Mouse (Mus musculus) forebrain, embryonic 12.5 days (tissue): Measurements from ENCODE around the gene Fam114a2. TPM values are rescaled to one million over a fixed set of nuclear protein-coding genes. Genes with fewer than 3 reads are reported as not detected.
A peak's percentile ranks its signal among the peaks of the same experiment; 100 is the strongest.

Experiments used
- ATAC-seq: fragments of 200-750 bp; cut with Nextera tagmentation; 2 replicates; pipeline ENCODE4 v1.8.0; 2017; ENCODE audit warnings: moderate TSS enrichment; ENCODE audit not compliant: low FRiP score
- H3K27ac ChIP-seq: fragments of 300-500 bp; sonication (generic); 2 replicates; pipeline ENCODE4 v1.5.1; 2016; ENCODE audit warnings: mild to moderate bottlenecking
- H3K27me3 ChIP-seq: fragments of 300-500 bp; sonication (generic); 2 replicates; pipeline ENCODE4 v1.6.1; 2016; ENCODE audit warnings: mild to moderate bottlenecking
- H3K36me3 ChIP-seq: fragments of 300-500 bp; sonication (generic); replicated peaks from 2 replicates; pipeline ENCODE4 v1.6.1; 2016; ENCODE audit warnings: mild to moderate bottlenecking
- H3K4me1 ChIP-seq: fragments of 300-500 bp; sonication (generic); 2 replicates; pipeline ENCODE4 v1.6.1; 2016
- H3K4me2 ChIP-seq: fragments of 300-500 bp; sonication (generic); 2 replicates; pipeline ENCODE4 v1.6.1; 2016; ENCODE audit warnings: mild to moderate bottlenecking, moderate library complexity
- H3K4me3 ChIP-seq: fragments of 300-500 bp; sonication (generic); replicated peaks from 2 replicates; pipeline ENCODE4 v1.5.1; 2016; ENCODE audit warnings: mild to moderate bottlenecking
- H3K9ac ChIP-seq: fragments of 300-500 bp; sonication (generic); 2 replicates; pipeline ENCODE4 v1.6.1; 2016; ENCODE audit warnings: mild to moderate bottlenecking
- H3K9me3 ChIP-seq: fragments of 300-500 bp; sonication (generic); 2 replicates; pipeline ENCODE4 v1.6.1; 2016
- WGBS: fragments of 180-500 bp; shearing (Covaris S2); methylation state at CpG from one replicate; pipeline ENCODE4 v1.1.7; 2016; 5-methylcytosine and 5-hydroxymethylcytosine counted together
- polyA plus RNA-seq: library from polyadenylated mRNA; unstranded; fragments of >200 nt; fragmentation: Nextera tagmentation; extraction: Ambion mirVana; gene quantifications from 2 replicates; pipeline ENCODE4 v1.2.1, GENCODE M21; 2016

Fam114a2 gene
- polyA plus RNA-seq, 1 experiment from 2014 or later: 79.0 TPM

DNA sequence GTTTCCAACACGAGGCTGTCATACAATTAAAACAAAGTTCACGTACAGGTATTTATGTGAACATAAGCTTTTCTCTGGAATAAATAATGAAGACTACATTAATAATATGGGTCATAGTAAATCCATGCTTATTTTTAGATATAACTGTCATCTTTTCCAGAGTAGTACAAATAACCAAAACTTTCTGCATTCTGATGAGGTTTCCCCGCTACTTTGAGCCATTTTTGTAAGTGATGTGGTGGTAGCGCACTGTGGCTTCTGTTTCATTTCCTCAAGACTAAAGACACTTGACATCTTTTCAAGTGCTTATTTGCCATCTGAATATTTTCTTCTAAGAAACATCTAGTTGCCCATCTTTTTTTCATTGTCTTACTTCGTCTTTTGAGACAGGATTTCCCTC, 3.2 kb downstream of the Fam114a2 start:
- Histone ChIP-seq H3K4me3 (no peak overlapping the region), H3K9me3 (no peaks in the 10 kb centered on the region), H3K9ac (no peak overlapping the region), H3K27ac (no peak overlapping the region), H3K27me3 (no peaks in the 10 kb centered on the region), H3K36me3 (peaks cover 29% of the 10 kb centered on the region), H3K4me2 (no peak overlapping the region), H3K4me1 (peaks cover 14% of the 10 kb centered on the region)
- 93% methylated on average over 5 of the region's 5 CpGs for WGBS
- ATAC-seq: no peak

DNA sequence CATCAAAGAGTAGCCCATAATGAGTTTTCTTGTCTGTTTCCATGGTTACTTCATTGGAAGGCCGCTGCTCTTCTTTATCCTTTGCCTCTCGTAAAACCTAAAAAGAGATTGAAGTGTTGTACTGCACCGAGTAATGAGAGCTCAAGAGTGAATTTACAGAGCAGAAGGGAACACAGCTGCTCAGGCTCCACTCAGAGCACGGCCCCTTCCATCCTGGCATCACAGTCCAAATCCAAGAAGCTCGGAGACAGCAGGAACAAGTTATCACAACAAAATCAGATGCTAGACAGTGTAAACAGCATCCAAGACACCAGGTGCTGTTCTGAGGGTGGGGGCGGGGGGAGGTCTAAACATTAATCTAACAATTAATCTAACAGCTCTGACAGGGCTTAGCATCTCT, 11.5 kb downstream of the Fam114a2 start:
- Histone ChIP-seq H3K9me3 (no peaks in the 10 kb centered on the region), H3K4me3 (no peak overlapping the region), H3K4me2 (no peak overlapping the region), H3K27ac (peak overlapping the region; percentile 78), H3K9ac (no peak overlapping the region; the same call in 1 of the 2 replicates), H3K27me3 (no peaks in the 10 kb centered on the region), H3K36me3 (peaks cover 72% of the 10 kb centered on the region), H3K4me1 (peaks cover 9% of the 10 kb centered on the region)
- ATAC-seq: peak; percentile 49; the same call in 1 of the 2 replicates
- WGBS: 28% methylated on average over 6 of the region's 6 CpGs

DNA sequence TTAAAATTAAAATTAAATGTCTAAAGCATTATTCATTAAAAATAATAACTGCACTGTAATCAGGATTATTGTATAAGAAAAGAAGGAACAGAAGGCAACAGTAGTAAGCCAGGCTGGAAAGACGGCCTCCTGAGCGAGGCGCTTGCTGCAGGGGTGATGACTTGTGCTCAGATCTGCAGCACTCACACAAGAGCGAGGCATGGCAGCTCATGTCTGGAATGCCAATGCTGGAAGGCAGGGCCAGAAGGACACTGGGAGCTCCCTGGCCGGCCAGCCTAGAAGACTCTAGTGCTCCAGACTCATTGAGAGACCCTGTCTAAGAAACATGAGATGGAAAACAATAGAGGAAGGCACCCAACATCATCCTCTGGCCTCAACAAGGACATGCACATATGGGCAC, 15.3 kb downstream of the Fam114a2 start:
- WGBS: 90% methylated on average over 5 of the region's 5 CpGs
- peaks cover 76% of the 10 kb centered on the region for H3K36me3 ChIP-seq
- no peak for ATAC-seq
- no peaks in the 10 kb centered on the region for H3K9me3 ChIP-seq
- H3K9ac ChIP-seq: no peak overlapping the region
- no peak overlapping the region for H3K4me3 ChIP-seq
- peaks cover 9% of the 10 kb centered on the region for H3K4me1 ChIP-seq
- no peak overlapping the region for H3K27ac ChIP-seq
- no peak overlapping the region for H3K4me2 ChIP-seq
- H3K27me3 ChIP-seq: no peaks in the 10 kb centered on the region

GRCm38 (mm10) chr11:57498215-57498614, 20.2 kb downstream of the Fam114a2 start:
- Histone ChIP-seq H3K4me2 (no peak overlapping the region), H3K27ac (no peak overlapping the region), H3K36me3 (peaks cover 72% of the 10 kb centered on the region), H3K27me3 (no peaks in the 10 kb centered on the region), H3K4me1 (no peaks in the 10 kb centered on the region), H3K9ac (no peak overlapping the region), H3K9me3 (no peaks in the 10 kb centered on the region), H3K4me3 (no peak overlapping the region)
- ATAC-seq: no peak
- WGBS: 92% methylated on average over 5 of the region's 5 CpGs

- H3K36me3 ChIP-seq: peaks cover 72% of the 10 kb centered on the region
- no peaks in the 10 kb centered on the region for H3K27me3 ChIP-seq
- no peaks in the 10 kb centered on the region for H3K9me3 ChIP-seq
- H3K9ac ChIP-seq: no peak overlapping the region
- no peak overlapping the region for H3K4me2 ChIP-seq
- WGBS: 62% methylated on average over 3 of the region's 3 CpGs
- no peak overlapping the region for H3K4me3 ChIP-seq
- H3K4me1 ChIP-seq: no peaks in the 10 kb centered on the region
- no peak for ATAC-seq
- H3K27ac ChIP-seq: no peak overlapping the region
Measured at GRCm38 (mm10) chr11:57497701-57498100, 20.7 kb downstream of the Fam114a2 start.

DNA sequence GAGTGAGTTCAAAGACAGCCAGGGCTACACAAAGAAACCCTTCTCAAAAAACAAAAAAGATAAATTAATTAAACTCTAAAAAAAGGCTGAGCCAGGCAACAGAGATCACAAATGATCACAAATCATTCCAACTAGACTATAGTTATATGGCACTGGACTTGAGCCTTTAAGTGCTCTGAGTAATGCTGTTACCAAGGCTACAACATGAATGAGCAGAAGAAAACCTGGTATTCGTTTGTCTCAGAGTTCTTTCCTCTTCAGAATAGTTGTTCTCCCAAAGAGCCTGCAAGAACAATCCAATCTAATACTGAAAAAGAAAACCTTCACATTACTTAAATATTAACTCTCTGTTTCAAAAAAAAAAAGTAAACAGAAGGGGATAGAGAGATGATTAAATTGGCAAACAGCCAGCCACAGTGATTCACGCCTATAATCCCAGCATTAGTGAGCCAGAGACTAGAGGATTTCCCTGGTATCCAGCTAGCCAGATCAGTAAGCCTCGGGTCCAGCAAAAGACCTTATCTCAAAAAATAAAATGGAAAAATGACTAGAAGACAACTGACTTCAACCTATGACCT, 21.9 kb downstream of the Fam114a2 start:
- H3K9me3 ChIP-seq: no peaks in the 10 kb centered on the region
- H3K27ac ChIP-seq: no peak overlapping the region
- H3K9ac ChIP-seq: no peak overlapping the region
- H3K4me1 ChIP-seq: no peaks in the 10 kb centered on the region
- no peak overlapping the region for H3K4me2 ChIP-seq
- 60% methylated on average over 3 of the region's 3 CpGs for WGBS
- H3K36me3 ChIP-seq: peaks cover 81% of the 10 kb centered on the region
- H3K27me3 ChIP-seq: no peaks in the 10 kb centered on the region
- no peak for ATAC-seq
- no peak overlapping the region for H3K4me3 ChIP-seq

GRCm38 (mm10) chr11:57488436-57488835, 30.0 kb downstream of the Fam114a2 start:
- Histone ChIP-seq H3K9me3 (no peaks in the 10 kb centered on the region), H3K4me3 (no peak overlapping the region), H3K27me3 (no peaks in the 10 kb centered on the region), H3K36me3 (peaks cover 75% of the 10 kb centered on the region), H3K27ac (no peak overlapping the region), H3K4me1 (no peaks in the 10 kb centered on the region), H3K4me2 (no peak overlapping the region), H3K9ac (no peak overlapping the region)
- no peak for ATAC-seq
- WGBS: 73% methylated on average over 5 of the region's 5 CpGs

DNA sequence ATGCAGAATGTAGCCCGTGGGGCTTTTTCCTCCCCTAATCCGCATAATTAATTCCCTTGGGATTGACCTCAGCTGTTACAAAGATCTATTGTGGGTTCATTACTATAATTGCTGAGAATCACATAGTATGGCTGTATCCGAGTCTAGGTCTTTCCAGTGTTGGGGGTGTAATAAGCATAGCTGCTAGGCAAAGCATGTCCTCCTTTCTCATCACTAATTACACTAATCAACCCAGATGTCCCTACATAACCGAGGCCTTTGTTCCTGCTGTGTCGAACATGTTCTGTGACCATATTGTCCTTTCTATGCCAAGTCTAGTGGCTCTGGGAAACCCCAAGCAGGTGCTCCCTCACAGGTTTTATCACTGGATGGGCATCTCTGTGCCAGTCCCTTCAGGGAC, 40.3 kb downstream of the Fam114a2 start:
- Histone ChIP-seq H3K36me3 (peaks cover 38% of the 10 kb centered on the region), H3K9me3 (0 out of 2 replicates have a peak, but pooled peaks cover 4% of the 10 kb centered on the region), H3K9ac (no peak overlapping the region), H3K27me3 (no peaks in the 10 kb centered on the region), H3K4me2 (no peak overlapping the region), H3K4me1 (peaks cover 6% of the 10 kb centered on the region; the same call in 1 of the 2 replicates), H3K4me3 (no peak overlapping the region), H3K27ac (peak overlapping the region; percentile 46; the same call in 1 of the 2 replicates)
- ATAC-seq: peak; percentile 74
- 61% methylated on average over 5 of the region's 5 CpGs for WGBS

- no peak overlapping the region for H3K9ac ChIP-seq
- peaks cover 6% of the 10 kb centered on the region; the same call in 1 of the 2 replicates for H3K4me1 ChIP-seq
- H3K9me3 ChIP-seq: 0 out of 2 replicates have a peak, but pooled peaks cover 4% of the 10 kb centered on the region
- H3K4me2 ChIP-seq: no peak overlapping the region
- no peak overlapping the region for H3K27ac ChIP-seq
- no peak overlapping the region for H3K4me3 ChIP-seq
- H3K36me3 ChIP-seq: peaks cover 14% of the 10 kb centered on the region
- 49% methylated on average over 6 of the region's 6 CpGs for WGBS
- H3K27me3 ChIP-seq: 0 out of 2 replicates have a peak, but pooled peaks cover under 1% of the 10 kb centered on the region
- ATAC-seq: no peak
Measured at GRCm38 (mm10) chr11:57475119-57475518, 43.3 kb downstream of the Fam114a2 start.

GRCm38 (mm10) chr11:57474296-57474941, 44.0 kb downstream of the Fam114a2 start:
- ATAC-seq: no peak
- Histone ChIP-seq H3K36me3 (peaks cover 9% of the 10 kb centered on the region; the same call in 1 of the 2 replicates), H3K4me1 (peaks cover 6% of the 10 kb centered on the region; the same call in 1 of the 2 replicates), H3K27ac (no peak overlapping the region), H3K9ac (no peak overlapping the region), H3K4me3 (no peak overlapping the region), H3K27me3 (0 out of 2 replicates have a peak, but pooled peaks cover 5% of the 10 kb centered on the region), H3K9me3 (0 out of 2 replicates have a peak, but pooled peaks cover 4% of the 10 kb centered on the region), H3K4me2 (no peak overlapping the region)
- WGBS: 69% methylated on average over 6 of the region's 6 CpGs

DNA sequence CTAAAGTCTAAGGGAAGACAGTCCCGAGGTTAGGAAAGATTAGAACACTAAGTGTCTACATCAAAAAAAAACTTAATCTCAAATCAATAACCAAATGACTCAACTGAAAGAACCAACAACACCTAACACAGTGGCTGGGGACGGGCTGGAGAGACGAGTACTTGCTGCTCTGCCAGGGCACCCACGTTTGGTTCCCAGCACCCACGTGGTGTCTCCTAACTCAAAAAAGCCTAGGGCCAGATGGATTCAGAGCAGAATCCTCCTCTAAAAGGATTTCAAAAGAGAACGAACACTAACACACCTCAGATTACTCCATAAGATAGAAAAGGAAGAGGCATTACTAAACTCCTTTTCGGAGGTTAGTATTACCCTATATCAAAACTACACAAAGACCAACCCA, 47.4 kb downstream of the Fam114a2 start:
- no peak for ATAC-seq
- no peaks in the 10 kb centered on the region for H3K36me3 ChIP-seq
- no peak overlapping the region for H3K9ac ChIP-seq
- H3K4me2 ChIP-seq: no peak overlapping the region
- 0 out of 2 replicates have a peak, but pooled peaks cover 5% of the 10 kb centered on the region for H3K27me3 ChIP-seq
- H3K4me3 ChIP-seq: no peak overlapping the region
- peaks cover 6% of the 10 kb centered on the region; the same call in 1 of the 2 replicates for H3K4me1 ChIP-seq
- 84% methylated on average over 7 of the region's 7 CpGs for WGBS
- H3K9me3 ChIP-seq: no peaks in the 10 kb centered on the region
- no peak overlapping the region for H3K27ac ChIP-seq

DNA sequence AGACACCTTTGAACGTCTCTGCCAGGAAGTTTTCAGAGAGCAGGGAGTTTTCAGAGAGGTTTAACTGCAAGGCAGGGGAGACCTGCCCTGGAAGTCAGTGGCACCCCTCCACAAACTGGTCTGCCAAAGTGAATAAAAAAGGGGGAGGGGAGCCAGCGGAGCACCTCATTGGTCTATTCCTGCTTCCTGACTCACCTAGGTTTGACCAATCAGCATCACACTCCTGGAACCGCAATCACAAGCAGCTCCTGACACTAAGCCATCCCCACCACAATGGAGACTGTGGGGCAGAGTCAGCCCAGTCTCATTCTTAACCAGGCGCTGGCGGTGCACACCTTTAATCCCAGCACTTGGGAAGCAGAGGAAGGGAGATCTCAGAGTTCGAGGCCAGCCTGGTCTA, 48.4 kb downstream of the Fam114a2 start:
- Histone ChIP-seq H3K4me3 (no peak overlapping the region), H3K9me3 (no peaks in the 10 kb centered on the region), H3K9ac (no peak overlapping the region), H3K27me3 (0 out of 2 replicates have a peak, but pooled peaks cover 5% of the 10 kb centered on the region), H3K4me1 (peaks cover 6% of the 10 kb centered on the region; the same call in 1 of the 2 replicates), H3K4me2 (no peak overlapping the region), H3K36me3 (no peaks in the 10 kb centered on the region), H3K27ac (no peak overlapping the region)
- no peak for ATAC-seq
- WGBS: 61% methylated on average over 6 of the region's 6 CpGs
